Mouse (Mus musculus): ENCODE data around the gene Tesk2.
"Not testable (repeated sequence)": the region's sequence is repeated elsewhere in the genome, so short reads cannot be mapped to it uniquely, and the experiment has no call there.

The Tesk2 gene

GRCm38 (mm10) chr4:116788956-116789355, 68.2 kb downstream of the Tesk2 start:
- peak; percentile 91 for DNase-seq (ENCODE audit: low read depth, low spot score)

GRCm38 (mm10) chr4:116792453-116792852, 71.7 kb downstream of the Tesk2 start:
- no peak for DNase-seq (ENCODE audit: low read depth, low spot score)

GRCm38 (mm10) chr4:116794273-116794672, 73.5 kb downstream of the Tesk2 start:
- DNase-seq (ENCODE audit: low read depth, low spot score): no peak

GRCm38 (mm10) chr4:116796442-116797110, 75.8 kb downstream of the Tesk2 start:
- no peak for DNase-seq (ENCODE audit: low read depth, low spot score)

GRCm38 (mm10) chr4:116799901-116800300, 79.2 kb downstream of the Tesk2 start:
- peak; percentile 64 for DNase-seq (ENCODE audit: low read depth, low spot score)

GRCm38 (mm10) chr4:116807197-116808129, 86.7 kb downstream of the Tesk2 start, which contains the start of the genes Toe1 and Mutyh:
Gene Toe1 (minus strand): TSS chr4:116807640.
Gene Mutyh (plus strand): TSS chr4:116807723.
- peak; percentile 96 for DNase-seq (ENCODE audit: low read depth, low spot score)

- DNase-seq (ENCODE audit: low read depth, low spot score): no peak
Measured at GRCm38 (mm10) chr4:116811012-116811411, 90.3 kb downstream of the Tesk2 start.

GRCm38 (mm10) chr4:116815276-116815675, 94.5 kb downstream of the Tesk2 start:
- no peak for DNase-seq (ENCODE audit: low read depth, low spot score)

- DNase-seq (ENCODE audit: low read depth, low spot score): no peak
Measured at GRCm38 (mm10) chr4:116817486-116817885, 96.7 kb downstream of the Tesk2 start.

GRCm38 (mm10) chr4:116819968-116820901, 99.5 kb downstream of the Tesk2 start:
- DNase-seq (ENCODE audit: low read depth, low spot score): no peak

GRCm38 (mm10) chr4:116820902-116821693, 100.3 kb downstream of the Tesk2 start:
- DNase-seq (ENCODE audit: low read depth, low spot score): peak; percentile 66

- no peak for DNase-seq (ENCODE audit: low read depth, low spot score)
Measured at GRCm38 (mm10) chr4:116821694-116822016, 100.9 kb downstream of the Tesk2 start, which contains the start of gene Hpdl. Gene Hpdl (minus strand): TSS chr4:116821707.

GRCm38 (mm10) chr4:116824541-116825004, 103.8 kb downstream of the Tesk2 start:
- DNase-seq (ENCODE audit: low read depth, low spot score): peak; percentile 82

- DNase-seq (ENCODE audit: low read depth, low spot score): peak; percentile 85
Measured at GRCm38 (mm10) chr4:116827819-116828218, 107.1 kb downstream of the Tesk2 start.

- no peak for DNase-seq (ENCODE audit: low read depth, low spot score)
Measured at GRCm38 (mm10) chr4:116829364-116830069, 108.8 kb downstream of the Tesk2 start.

GRCm38 (mm10) chr4:116830070-116830368, 109.3 kb downstream of the Tesk2 start:
- no peak for DNase-seq (ENCODE audit: low read depth, low spot score)

GRCm38 (mm10) chr4:116838999-116839398, 118.3 kb downstream of the Tesk2 start:
- no peak for DNase-seq (ENCODE audit: low read depth, low spot score)

- DNase-seq (ENCODE audit: low read depth, low spot score): not testable (repeated sequence)
Measured at GRCm38 (mm10) chr4:116840096-116840495, 119.3 kb downstream of the Tesk2 start.

- no peak for DNase-seq (ENCODE audit: low read depth, low spot score)
Measured at GRCm38 (mm10) chr4:116840841-116841240, 120.1 kb downstream of the Tesk2 start.

- no peak for DNase-seq (ENCODE audit: low read depth, low spot score)
Measured at GRCm38 (mm10) chr4:116844324-116844723, 123.6 kb downstream of the Tesk2 start.
